Mouse (Mus musculus) liver, embryonic 15.5 days (tissue): ENCODE results near the gene Zswim9. TPM values are rescaled to one million over a fixed set of nuclear protein-coding genes. Genes with fewer than 3 reads are reported as not detected.

ENCODE experiments used
- ATAC-seq: fragments of 200-750 bp; cut with Nextera tagmentation; 2 replicates; pipeline ENCODE4 v1.8.0; 2017; ENCODE audit warnings: moderate number of reproducible peaks, mild to moderate bottlenecking, moderate library complexity; ENCODE audit not compliant: insufficient read depth
- H3K27ac ChIP-seq: fragments of 300-500 bp; sonication (generic); replicated peaks from 2 replicates; pipeline ENCODE4 v1.5.1; 2015; ENCODE audit warnings: mild to moderate bottlenecking, inconsistent platforms
- H3K27me3 ChIP-seq: fragments of 300-500 bp; sonication (generic); 2 replicates; pipeline ENCODE4 v1.6.1; 2015; ENCODE audit warnings: mild to moderate bottlenecking, inconsistent platforms
- H3K36me3 ChIP-seq: fragments of 300-500 bp; sonication (generic); replicated peaks from 2 replicates; pipeline ENCODE4 v1.6.1; 2015; ENCODE audit warnings: moderate library complexity, mild to moderate bottlenecking, inconsistent platforms
- H3K4me1 ChIP-seq: fragments of 300-500 bp; sonication (generic); replicated peaks from 2 replicates; pipeline ENCODE4 v1.6.1; 2015; ENCODE audit warnings: inconsistent platforms
- H3K4me2 ChIP-seq: fragments of 300-500 bp; sonication (generic); 2 replicates; pipeline ENCODE4 v1.6.1; 2015; ENCODE audit warnings: moderate library complexity, mild to moderate bottlenecking, inconsistent platforms
- H3K4me3 ChIP-seq: fragments of 300-500 bp; sonication (generic); replicated peaks from 2 replicates; pipeline ENCODE4 v1.5.1; 2015; ENCODE audit warnings: mild to moderate bottlenecking, inconsistent platforms
- H3K9ac ChIP-seq: fragments of 300-500 bp; sonication (generic); 2 replicates; pipeline ENCODE4 v1.6.1; 2015; ENCODE audit warnings: moderate library complexity, mild to moderate bottlenecking, inconsistent platforms
- H3K9me3 ChIP-seq: fragments of 300-500 bp; sonication (generic); replicated peaks from 2 replicates; pipeline ENCODE4 v1.6.1; 2016; ENCODE audit warnings: inconsistent platforms
- WGBS: fragments of 180-500 bp; shearing (Covaris S2); methylation state at CpG from one replicate; pipeline ENCODE4 v1.1.7; 2015; ENCODE audit warnings: mixed read lengths; ENCODE audit not compliant: insufficient replicate concordance; 5-methylcytosine and 5-hydroxymethylcytosine counted together
- polyA plus RNA-seq: library from polyadenylated mRNA; unstranded; fragments of >200 nt; fragmentation: Nextera tagmentation; extraction: Ambion mirVana; gene quantifications from 2 replicates; pipeline ENCODE4 v1.2.1, GENCODE M21; 2015

Gene Zswim9
- polyA plus RNA-seq, 1 experiment from 2014 or later, result 2.3 TPM

GRCm38 (mm10) chr7:13268749-13269260 is 9.7 kb downstream of the Zswim9 start:
- H3K9ac ChIP-seq, result no peak overlapping the region
- no peaks in the 10 kb centered on the region for H3K36me3 ChIP-seq
- 69% methylated on average over 4 of the region's 4 CpGs for WGBS
- no peak overlapping the region for H3K4me3 ChIP-seq
- no peaks in the 10 kb centered on the region for H3K27me3 ChIP-seq
- ATAC-seq, result no peak
- no peaks in the 10 kb centered on the region for H3K4me1 ChIP-seq
- no peaks in the 10 kb centered on the region for H3K9me3 ChIP-seq
- no peak overlapping the region for H3K27ac ChIP-seq
- H3K4me2 ChIP-seq, result no peak overlapping the region

- H3K4me1 ChIP-seq, result no peaks in the 10 kb centered on the region
- WGBS, result 50% methylated on average over 2 of the region's 2 CpGs
- H3K27me3 ChIP-seq, result no peaks in the 10 kb centered on the region
- no peak for ATAC-seq
- no peak overlapping the region for H3K4me2 ChIP-seq
- no peak overlapping the region for H3K9ac ChIP-seq
- H3K36me3 ChIP-seq, result no peaks in the 10 kb centered on the region
- no peaks in the 10 kb centered on the region for H3K9me3 ChIP-seq
- H3K27ac ChIP-seq, result no peak overlapping the region
- no peak overlapping the region for H3K4me3 ChIP-seq
Measured at GRCm38 (mm10) chr7:13264396-13264795, 14.1 kb downstream of the Zswim9 start.

- no peaks in the 10 kb centered on the region for H3K4me1 ChIP-seq
- no peak overlapping the region for H3K4me2 ChIP-seq
- ATAC-seq, result no peak
- H3K4me3 ChIP-seq, result no peak overlapping the region
- H3K36me3 ChIP-seq, result no peaks in the 10 kb centered on the region
- H3K9me3 ChIP-seq, result no peaks in the 10 kb centered on the region
- no peak overlapping the region for H3K9ac ChIP-seq
- H3K27ac ChIP-seq, result no peak overlapping the region
- WGBS, result 73% methylated on average over 5 of the region's 5 CpGs
- H3K27me3 ChIP-seq, result no peaks in the 10 kb centered on the region
Measured at GRCm38 (mm10) chr7:13263851-13264250, 14.7 kb downstream of the Zswim9 start.

- H3K36me3 ChIP-seq, result no peaks in the 10 kb centered on the region
- no peaks in the 10 kb centered on the region for H3K27me3 ChIP-seq
- no peak overlapping the region for H3K4me2 ChIP-seq
- H3K9ac ChIP-seq, result no peak overlapping the region
- no peak for ATAC-seq
- no peak overlapping the region for H3K27ac ChIP-seq
- no peaks in the 10 kb centered on the region for H3K4me1 ChIP-seq
- H3K4me3 ChIP-seq, result no peak overlapping the region
- WGBS, result 48% methylated on average over 50 of the region's 50 CpGs
- H3K9me3 ChIP-seq, result no peaks in the 10 kb centered on the region
Measured at GRCm38 (mm10) chr7:13260746-13261700, 17.5 kb downstream of the Zswim9 start.

GRCm38 (mm10) chr7:13212720-13213119 is 65.8 kb downstream of the Zswim9 start, which contains the start of gene Vmn1r89:
Gene Vmn1r89 (plus strand): TSS chr7:13213020.
- no peak for ATAC-seq
- Histone ChIP-seq H3K27me3 (no peaks in the 10 kb centered on the region), H3K27ac (no peak within 1 kb of the TSS), H3K36me3 (no peaks in the 10 kb centered on the region), H3K4me3 (no peak within 1 kb of the TSS), H3K4me2 (no peak within 1 kb of the TSS), H3K9ac (no peak within 1 kb of the TSS), H3K4me1 (no peaks in the 10 kb centered on the region), H3K9me3 (no peaks in the 10 kb centered on the region)

Other genes starting within 250 kb of the Zswim9 start
- gene Chmp2a, start 243.9 kb downstream of the Zswim9 start, polyA plus RNA-seq, result 118 and 120 TPM in 2 replicates
- gene Ube2m, start 240.4 kb downstream of the Zswim9 start, polyA plus RNA-seq, result 64.5 and 72.3 TPM in 2 replicates
- gene Mzf1, start 224.0 kb downstream of the Zswim9 start, polyA plus RNA-seq, result 0.37 and 0.44 TPM in 2 replicates
- not detected in 2 replicates for gene Vmn1r85, start 183.5 kb downstream of the Zswim9 start, polyA plus RNA-seq
- gene Vmn1r86, start 158.8 kb downstream of the Zswim9 start, polyA plus RNA-seq, result not detected in 2 replicates
- not detected in 2 replicates for gene Vmn1r87, start 138.6 kb downstream of the Zswim9 start, polyA plus RNA-seq
- not detected in 2 replicates for gene Vmn1r88, start 119.2 kb downstream of the Zswim9 start, polyA plus RNA-seq
- gene Vmn1r89, start 65.7 kb downstream of the Zswim9 start, polyA plus RNA-seq, result not detected in 2 replicates
- gene Lig1, start 1.4 kb downstream of the Zswim9 start, polyA plus RNA-seq, result 86.4 and 94.8 TPM in 2 replicates
- gene Pla2g4c, start 45.9 kb upstream of the Zswim9 start, polyA plus RNA-seq, result 1.5 and 1.8 TPM in 2 replicates
- not detected in 2 replicates for gene Cabp5, start 119.4 kb upstream of the Zswim9 start, polyA plus RNA-seq
- not detected in 2 replicates for gene Bsph1, start 172.1 kb upstream of the Zswim9 start, polyA plus RNA-seq